Mouse (Mus musculus): ENCODE results near the gene Slc9a8.
A peak's percentile ranks its signal among the peaks of the same experiment; 100 is the strongest.
"Not testable (repeated sequence)": the region's sequence is repeated elsewhere in the genome, so short reads cannot be mapped to it uniquely, and the experiment has no call there.

Gene Slc9a8

DNA sequence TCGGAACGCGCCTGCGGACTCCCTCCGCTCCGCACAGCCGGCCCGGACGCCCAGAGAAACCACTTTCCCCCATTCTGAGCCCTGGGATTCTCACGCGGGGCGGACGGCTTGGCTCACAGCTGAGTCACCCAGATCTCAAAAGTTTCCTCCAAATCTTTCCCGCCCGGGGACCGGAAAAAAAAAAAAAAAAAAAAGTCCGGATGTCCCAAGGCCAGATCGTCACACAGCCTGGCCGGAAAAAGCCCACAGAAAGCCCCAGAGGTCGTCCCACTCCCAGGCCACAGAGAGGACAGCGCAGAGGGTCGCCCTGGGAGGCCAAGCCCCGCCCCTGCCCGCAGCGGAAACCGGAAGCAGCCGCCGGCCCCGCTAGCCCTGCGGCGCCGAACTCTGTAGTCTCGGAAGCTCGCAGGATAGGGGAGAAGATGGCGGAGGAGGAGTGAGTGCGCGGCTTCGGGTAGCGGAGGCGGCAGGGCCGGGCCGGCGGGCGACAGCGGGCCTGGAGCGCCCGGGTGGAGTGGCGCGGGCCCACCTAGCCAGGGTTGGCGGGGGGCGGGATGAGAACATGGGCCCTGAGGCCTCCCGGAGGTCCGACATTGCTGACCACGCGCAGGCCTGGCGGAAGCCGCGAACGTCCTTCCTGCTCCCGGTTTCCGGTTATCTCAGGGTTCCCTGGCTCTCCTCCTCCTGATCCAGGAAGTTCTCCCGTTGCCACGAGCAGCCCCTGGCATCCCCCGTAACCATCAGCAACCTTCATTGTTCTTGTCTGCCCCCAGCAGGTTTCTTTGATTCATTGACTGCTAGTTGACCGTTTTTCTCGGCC is at the start of gene Slc9a8:
Slc9a8 (plus strand) TSS at position 383 of the 820 bp plus-strand sequence.
- DNase-seq (ENCODE audit: low spot score) = peak; percentile 96

DNA sequence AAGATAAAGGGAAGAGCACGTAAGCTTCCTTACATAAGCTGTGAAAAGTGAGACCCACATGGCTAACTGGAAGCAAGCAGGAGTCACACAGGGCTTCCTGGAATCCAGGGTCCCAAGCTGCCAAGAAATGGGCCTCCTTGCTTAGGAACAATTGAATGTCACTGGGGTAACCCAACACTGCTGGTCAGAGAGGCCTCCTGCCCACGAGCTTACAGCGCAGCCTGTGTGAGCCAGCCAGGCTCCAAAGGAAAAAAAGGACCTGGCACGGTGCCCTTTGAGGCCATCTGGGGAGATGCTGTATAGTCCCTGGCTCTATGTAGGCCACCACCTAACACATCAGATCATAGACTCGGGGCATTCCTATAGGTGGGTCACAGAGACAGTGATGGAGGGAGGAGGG is 48.2 kb upstream of the Slc9a8 start:
- DNase-seq (ENCODE audit: low spot score) = peak; percentile 75

DNA sequence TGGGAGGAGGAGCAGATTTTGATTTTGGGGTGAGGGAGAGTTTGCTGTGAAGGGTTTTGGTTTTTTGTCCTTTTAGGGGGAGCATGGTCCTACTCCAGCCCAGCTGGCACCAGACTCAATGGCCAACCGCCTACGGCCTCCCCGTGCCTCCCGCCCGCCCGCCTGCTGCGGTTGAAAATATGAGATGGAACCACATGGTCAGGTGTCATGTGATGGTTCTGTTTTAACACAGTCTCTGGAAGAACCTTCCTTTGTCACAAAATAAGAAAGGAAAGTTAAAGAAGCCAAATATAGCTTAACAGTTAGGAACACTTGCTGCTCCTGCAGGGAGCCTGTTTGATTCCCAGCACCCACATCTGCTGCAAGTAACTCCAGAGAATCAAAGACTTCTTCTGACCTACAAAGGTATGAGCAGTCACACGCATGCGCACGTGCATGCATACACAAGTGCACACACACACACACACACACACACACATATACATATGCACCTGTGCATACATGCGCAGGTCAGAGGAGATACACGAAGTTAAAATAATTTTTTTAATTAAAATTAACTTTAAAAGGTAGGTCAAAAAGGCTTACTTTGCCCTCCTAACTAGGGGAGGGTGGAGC is 47.2 kb upstream of the Slc9a8 start:
- no peak for DNase-seq (ENCODE audit: low spot score)

DNA sequence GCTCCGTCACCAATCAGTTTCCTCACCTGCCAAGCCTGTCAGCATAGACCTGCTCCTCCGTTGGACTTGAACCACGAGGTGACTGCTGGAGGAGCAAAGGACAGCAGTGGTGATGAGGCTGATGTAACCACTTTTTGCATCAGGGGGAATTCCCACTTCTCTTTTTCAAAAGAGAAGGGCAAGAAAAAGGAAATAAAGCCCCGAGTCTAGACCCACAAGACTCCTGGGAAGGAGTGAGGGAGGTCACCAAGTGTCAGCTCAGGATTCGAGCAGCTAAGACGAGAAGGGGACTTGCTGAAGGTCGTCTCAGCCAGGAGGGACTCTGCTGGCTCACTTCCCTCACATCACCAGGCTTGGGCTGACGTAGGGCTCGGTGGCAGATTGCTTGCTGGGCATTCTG is 46.4 kb upstream of the Slc9a8 start:
- DNase-seq (ENCODE audit: low spot score) = no peak

DNA sequence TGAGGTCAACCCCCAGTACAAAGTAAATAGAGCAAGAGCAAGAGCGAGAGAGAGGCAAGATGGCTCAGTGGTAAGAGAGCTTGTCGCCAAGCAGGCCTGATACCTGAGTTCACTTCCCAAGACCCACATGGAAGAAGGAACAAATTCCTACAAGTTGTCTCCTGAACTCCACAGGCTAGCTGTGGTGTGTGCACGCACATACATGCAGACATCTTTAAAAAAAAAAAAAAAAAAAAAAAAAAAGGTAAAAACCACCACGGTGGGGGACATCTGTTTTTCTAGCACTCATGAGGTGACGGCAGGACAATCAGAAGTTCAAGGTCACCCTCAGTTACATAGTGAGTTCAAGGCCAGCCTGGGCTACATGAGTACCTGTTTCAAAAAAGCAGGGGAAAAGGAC is 45.8 kb upstream of the Slc9a8 start:
- no peak for DNase-seq (ENCODE audit: low spot score)

DNA sequence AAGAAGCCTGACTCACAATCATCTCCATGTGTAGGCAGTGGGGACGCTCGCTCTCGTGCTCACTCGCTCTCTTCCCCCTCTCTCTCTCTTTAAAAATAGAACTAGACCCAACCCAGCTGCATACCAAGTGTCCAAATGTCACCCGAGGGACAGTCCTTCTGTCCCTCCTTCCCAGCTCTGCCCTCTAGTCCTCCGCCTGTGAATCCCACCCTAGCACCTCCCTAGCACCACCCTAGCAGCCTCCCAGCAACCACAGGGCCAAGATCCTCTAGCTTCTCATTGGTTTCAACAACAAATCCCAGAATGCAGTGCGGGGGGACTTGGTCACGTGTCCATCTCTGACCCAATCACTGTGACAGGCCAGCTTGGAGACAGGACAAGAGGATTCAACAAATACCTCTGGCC is 45.4 kb upstream of the Slc9a8 start:
- peak; percentile 54 for DNase-seq (ENCODE audit: low spot score)

DNA sequence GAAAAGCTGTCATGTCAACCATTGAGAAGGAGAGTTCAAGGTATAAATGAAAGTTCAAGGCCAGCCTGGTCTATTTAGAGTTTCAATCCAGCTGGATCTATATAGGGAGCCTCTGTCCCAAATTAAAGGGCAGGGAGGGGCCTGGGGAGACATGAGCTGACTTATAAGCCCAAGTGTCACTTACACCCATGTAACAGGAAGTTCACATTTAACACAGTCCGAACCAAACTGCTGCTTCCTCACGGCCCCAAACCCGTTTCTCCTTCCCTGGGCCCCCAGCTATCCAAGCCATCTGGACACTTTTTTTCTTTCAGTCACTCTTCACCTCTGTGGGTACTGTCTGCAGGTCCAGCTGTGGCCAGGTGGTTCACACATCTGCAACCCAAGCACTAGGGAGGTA is 43.8 kb upstream of the Slc9a8 start:
- DNase-seq (ENCODE audit: low spot score) = no peak

DNA sequence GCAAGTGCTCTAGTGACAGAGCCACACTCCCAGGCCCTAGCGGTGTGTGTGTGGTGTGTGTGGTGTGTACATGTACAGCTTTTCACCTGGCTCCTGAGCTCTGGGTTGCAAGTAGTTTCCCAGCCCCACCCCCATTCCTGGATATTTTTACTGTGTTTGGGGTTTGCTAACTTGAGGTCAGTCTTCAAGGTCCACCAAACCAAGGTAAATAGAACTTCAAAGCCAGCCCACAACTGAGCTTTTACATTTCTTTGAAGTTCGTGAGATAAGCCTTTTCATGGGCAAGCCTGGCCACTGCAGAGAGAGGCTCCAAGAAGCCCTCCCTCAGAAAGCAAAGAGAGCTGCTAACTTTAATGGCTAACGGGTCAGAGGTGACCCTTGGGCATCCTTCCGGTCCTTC is 42.5 kb upstream of the Slc9a8 start:
- DNase-seq (ENCODE audit: low spot score) = no peak

DNA sequence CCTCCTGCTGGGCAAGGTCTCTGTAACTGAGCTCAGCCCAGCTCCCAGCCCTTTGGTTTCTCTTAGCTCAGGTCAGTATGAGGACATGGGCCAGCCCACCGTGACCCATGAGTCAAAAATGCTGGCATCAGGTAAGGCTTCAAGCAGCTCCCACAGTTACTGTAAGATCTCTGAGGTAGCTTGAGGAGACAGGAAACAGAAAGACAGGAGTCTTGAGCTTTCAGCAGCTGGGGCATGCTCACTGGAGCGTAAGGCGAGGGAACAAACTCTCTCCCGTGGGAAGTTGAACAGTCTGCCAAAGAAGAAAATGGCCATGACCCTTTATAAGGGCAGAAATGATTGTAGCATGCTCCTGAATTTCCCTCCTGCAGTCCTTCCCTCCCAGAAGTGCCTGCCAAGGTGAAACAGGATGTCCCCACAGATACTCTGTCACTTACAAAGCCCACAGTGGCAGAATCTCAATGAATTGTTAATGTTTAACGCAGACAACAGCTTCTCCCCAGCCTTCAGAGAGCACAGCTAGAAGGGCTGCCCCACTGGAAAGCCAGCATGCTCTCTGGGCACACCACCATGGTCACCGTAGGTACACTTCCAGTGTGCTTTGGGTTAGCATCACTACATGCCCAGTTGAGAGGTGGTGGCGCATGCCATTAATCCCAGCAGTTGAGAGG is 40.8 kb upstream of the Slc9a8 start:
- DNase-seq (ENCODE audit: low spot score) = no peak

DNA sequence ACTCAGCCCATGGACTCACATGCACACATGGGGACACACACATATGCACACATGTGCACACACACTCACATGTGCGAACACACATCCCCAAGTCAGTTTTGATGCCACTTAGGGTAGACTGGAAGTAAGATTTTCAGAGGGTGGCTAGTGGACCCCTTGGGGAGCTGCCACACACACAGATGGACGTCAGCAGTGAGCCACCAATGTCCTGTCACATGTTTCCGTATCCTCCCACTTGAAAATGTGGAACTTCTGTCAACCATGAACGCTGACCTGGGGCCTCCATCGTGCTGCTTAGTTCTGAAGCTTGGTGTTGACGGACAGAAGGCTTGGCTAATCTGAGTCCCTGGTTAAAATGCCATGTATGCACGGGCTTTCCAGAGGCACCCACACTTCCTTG is 39.9 kb upstream of the Slc9a8 start:
- no peak for DNase-seq (ENCODE audit: low spot score)

DNA sequence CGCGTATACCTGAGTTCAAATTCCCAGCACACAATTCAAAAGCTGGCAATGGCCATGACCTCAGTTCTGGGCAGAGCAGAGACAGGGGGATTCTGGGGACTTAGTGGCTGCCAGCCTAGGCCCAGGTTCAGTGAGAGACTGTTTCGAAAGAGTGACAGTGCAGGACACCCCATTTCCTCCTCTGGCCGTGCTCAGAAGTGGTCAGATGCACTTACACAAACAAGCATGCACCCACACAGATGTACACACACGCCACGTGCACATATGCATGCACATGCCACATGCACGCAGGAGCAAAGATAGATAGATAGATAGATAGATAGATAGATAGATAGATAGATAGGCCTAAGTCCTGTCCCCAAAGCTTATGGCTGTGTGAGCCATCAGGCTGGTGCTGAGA is 39.1 kb upstream of the Slc9a8 start:
- no peak for DNase-seq (ENCODE audit: low spot score)

DNA sequence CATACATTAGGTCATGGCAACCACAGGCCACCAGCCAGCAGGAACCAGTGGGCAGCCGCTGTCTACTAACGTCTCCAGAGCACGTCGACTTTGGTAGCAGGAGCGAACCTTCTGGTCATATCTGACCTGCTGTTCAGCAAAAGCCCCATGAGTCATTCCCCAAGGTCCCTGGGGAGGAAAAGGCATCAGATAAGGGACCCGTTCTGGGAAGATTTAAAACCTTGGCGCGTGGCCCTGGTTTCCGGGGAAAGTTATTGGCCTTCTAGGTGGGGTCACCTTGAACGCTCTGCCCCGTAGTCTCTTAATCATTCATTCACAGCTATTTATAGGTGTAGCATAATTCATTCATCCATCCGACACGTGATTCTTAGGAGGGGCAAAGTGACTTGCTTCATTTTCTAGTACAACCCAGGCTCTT is 37.8 kb upstream of the Slc9a8 start:
- peak; percentile 75 for DNase-seq (ENCODE audit: low spot score)

DNA sequence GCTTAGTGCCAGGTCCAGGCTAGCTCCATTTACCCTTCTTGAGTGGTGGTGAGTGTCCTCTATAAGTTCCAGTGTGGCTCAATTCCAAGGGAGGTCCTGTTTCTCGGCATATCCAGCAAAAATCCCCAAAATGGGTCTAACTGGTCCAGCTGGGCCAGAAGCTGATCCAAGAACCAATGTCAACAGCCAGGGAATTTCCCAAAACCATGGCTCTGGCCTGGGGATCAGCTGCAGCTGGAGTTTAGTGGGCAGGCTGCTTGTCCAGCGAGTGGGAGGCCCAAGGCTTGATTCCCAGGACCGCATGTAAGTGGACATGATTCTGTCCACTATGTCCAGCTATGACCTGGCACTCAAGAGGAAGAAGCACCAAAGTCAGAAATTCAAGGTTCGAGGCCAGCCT is 35.1 kb upstream of the Slc9a8 start:
- DNase-seq (ENCODE audit: low spot score) = no peak

DNA sequence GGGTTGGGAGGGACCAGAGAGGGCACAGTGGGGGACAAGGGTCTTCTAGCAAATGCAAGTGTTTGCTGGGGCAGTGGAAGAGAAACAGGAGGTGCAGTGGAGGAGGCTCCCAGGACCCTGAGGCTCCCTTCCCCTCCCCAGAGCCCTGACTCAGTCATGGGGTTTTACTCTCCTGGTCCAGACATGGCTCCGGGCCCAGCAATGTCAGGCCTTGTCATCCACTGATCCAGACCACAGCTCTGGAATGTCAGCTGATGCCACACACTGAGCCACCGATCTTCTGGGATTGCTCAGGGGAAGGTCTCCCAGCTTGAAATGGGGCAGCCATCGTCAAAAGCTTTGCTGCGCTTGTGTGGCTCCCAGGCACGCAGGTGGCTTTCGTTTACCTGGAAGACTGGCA is 34.5 kb upstream of the Slc9a8 start:
- no peak for DNase-seq (ENCODE audit: low spot score)

DNA sequence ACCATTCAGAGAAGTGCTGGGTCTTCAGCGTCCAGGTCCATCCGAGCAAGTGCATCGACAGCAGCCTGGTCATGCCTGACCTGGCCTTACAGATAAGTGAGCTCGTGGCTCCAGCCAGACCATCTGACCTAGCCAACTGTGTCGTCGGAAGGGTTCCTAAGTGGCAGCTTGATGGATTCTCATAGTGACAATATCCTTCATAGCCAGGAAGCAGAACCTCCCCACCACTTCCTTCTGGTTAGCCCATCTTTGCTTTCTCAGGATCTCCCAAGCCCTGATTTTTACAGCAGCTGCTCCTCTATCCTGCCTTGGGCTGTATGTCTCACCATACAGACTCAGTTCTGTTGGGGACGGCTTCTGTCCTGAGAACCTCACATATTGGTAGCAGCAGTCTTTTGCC is 27.1 kb upstream of the Slc9a8 start:
- DNase-seq (ENCODE audit: low spot score) = no peak

DNA sequence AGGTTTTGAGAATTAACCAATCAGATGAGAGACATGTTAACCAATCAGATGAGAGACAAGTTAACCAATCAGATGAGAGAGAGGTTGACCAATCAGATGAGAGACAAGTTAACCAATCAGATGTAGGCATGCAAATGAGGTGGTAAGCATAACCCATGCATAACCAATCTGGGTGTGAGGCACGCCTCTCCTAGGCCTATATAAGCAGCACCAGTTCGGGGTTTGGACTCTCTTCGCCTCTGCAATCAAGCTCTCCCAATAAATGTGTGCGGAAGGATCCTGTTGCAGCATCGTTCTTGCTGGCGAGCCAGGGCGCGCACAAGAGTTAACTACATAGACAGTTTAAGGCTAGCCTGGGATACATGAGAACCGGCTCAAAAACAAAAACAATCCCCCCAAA is 25.1 kb upstream of the Slc9a8 start:
- DNase-seq (ENCODE audit: low spot score) = not testable (repeated sequence)

DNA sequence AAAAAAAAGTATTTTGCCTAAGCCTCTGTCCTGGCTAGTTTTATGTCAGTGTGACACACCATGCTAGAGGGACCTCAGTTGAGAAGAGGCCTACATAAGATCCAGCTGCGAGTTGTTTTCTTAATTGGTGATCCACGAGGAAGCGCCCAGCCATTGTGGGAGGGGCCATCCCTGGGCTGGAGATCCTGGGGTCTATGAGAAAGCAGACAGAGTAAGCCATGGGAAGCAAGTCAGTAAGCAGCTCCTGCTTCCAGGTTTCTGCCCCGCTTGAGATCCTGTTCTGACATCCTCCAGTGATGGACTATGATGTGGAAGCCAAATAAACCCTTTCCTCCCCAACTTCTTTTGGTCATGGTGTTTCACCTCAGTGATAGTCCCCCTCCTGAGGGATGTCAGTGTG is 22.5 kb upstream of the Slc9a8 start:
- no peak for DNase-seq (ENCODE audit: low spot score)

DNA sequence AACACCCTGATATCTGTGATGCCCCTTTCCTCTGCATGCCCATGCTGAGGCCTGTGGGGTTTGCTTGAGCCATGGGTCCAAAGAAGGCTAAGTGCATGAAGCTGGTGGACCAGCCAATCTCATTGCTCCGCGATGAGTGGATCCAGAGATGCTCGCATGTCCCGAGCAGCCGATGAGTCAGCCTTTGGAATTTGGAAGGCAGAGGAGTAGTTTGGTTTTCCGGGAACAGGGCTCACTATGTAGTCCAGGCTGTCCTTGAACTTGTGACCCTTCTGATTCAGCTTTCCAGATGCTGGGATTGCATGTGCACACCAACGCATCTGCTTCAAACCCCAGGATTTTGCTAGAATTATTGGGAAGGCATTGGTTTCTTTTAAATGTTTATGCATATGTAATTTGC is 21.9 kb upstream of the Slc9a8 start:
- DNase-seq (ENCODE audit: low spot score) = no peak

DNA sequence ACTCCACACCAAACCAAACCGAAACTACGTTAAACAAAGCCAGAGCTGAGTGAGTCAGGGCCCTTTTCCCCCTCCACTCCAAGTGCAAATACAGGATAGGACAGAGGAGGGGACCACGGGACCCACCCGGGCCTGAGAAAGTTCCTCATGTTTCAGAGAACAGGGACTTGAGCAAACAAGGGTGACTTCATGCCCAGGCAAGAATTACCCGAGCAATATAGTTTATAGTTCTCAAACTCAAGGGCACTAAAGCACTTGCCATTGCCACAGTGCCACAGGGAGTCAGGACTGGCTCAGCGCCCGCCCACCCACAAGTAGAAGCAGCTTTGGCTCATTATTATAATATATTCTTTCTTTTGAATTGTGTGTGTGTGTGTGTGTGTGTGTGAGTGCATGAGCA is 18.4 kb upstream of the Slc9a8 start:
- DNase-seq (ENCODE audit: low spot score) = no peak

DNA sequence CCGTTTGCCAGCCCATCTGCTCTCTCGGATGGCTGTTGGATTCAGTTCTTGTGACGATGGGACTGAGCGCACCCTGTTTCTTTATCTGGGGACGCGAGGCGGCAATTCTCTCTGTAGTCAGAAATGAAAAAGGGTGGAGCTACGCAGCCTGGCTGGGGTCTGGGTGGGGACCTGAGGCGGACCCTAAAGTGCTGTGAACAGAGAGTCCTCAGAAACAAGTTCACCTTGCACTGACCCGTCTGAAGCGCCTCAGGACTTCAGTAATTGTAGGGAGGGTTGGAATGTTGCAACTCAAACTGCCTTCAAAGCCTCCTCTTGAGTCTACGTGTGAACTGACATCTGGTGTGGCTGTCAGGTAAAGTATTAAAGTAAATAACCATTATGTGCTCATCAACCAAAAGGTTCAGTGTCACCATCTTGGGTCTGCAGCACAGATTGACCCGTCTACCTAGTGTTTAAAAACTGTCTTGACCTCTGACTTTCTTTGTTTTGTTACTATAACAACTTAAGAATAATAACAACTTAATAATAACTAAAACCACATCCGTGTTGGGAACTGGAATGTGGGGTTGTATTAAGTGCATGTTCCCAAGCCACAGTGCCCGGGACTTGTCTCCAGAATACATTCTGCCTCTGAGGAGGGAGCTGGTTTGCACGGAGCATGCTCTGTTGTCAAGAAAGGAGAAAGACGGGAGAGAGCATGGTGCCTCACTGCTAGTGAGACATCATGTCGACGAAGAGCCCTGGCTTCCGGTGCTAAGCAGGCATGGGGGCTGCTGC is 16.2 kb upstream of the Slc9a8 start:
- DNase-seq (ENCODE audit: low spot score) = no peak

DNA sequence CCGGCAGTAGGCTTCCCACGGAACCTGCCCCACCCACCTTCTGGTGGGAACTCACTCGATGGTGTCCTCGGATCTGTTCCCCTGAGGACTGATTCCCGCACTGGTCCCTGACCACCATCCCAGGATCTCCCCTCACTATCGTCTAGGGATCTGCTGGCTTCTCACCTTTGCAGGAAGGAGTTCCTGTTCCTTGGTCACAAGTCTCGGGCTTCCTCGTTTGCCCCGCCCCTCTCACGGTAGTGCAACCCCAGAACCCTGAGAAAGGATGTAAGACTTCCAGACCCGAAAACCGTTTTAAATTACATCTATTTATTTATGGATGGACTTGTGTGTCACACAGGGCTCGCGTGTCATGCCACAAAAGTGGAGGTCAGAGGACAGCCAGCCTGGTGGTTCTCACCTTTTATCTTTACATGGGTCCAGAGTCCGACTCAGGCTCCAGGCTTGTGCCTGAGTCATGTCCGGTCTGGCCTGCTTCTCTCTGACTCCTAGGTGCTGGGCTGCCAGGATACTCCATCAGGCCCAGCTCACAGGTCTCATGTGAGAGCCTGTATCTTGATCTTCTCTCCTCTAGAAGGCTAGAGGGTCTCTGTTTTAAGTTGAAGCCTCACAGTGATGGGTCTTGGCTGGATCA is 14.1 kb upstream of the Slc9a8 start:
- DNase-seq (ENCODE audit: low spot score) = no peak

DNA sequence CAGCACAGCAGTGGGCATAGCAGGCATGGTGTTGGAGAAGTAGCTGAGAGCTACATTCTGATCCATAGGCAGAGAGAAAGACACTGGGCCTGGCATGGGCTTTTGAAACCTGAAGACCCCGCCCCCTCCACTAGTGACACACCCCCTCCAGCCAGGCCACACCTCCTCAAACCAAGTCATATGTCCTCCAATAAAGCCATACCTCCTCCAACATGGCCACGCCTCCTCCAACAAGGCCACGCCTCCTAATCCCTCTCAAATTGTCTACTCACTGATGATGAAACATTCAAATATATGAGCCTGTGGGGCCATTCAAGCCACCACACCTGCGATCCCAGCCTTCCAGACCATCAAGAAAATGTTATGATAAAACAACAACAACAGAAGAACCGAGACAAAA is 7.1 kb upstream of the Slc9a8 start:
- DNase-seq (ENCODE audit: low spot score) = no peak
